Mouse (Mus musculus): ENCODE results near the gene Rab27a.

The Rab27a gene

GRCm38 (mm10) chr9:73006175-73006574 lies 38.5 kb upstream of the Rab27a start:
- Histone ChIP-seq H3K27me3 (ENCODE audit: insufficient read depth, low read length) (no peaks in the 10 kb centered on the region), H3K9me3 (ENCODE audit: low read length) (no peaks in the 10 kb centered on the region), H3K4me1 (replicated peaks; ENCODE audit: low read depth, low read length) (peaks cover 14% of the 10 kb centered on the region), H3K4me3 (replicated peaks; ENCODE audit: low read length) (no peak overlapping the region), H3K36me3 (ENCODE audit: insufficient read depth, low read length) (peaks cover 88% of the 10 kb centered on the region)
- TF ChIP-seq CTCF (conservative IDR thresholded peaks at IDR 0.05; ENCODE audit: low read length) (peak; percentile 42), POU5F1 (IDR thresholded peaks at IDR 0.05; ENCODE audit: borderline replicate concordance, low read length) (no peak), NANOG (IDR thresholded peaks at IDR 0.05; ENCODE audit: borderline replicate concordance, low read length) (no peak)

GRCm38 (mm10) chr9:73008384-73008783 lies 36.3 kb upstream of the Rab27a start:
- Histone ChIP-seq H3K36me3 (ENCODE audit: insufficient read depth, low read length) (peaks cover 92% of the 10 kb centered on the region), H3K4me3 (replicated peaks; ENCODE audit: low read length) (no peak overlapping the region), H3K9me3 (ENCODE audit: low read length) (no peaks in the 10 kb centered on the region), H3K4me1 (replicated peaks; ENCODE audit: low read depth, low read length) (peaks cover 14% of the 10 kb centered on the region), H3K27me3 (ENCODE audit: insufficient read depth, low read length) (no peaks in the 10 kb centered on the region)
- TF ChIP-seq POU5F1 (IDR thresholded peaks at IDR 0.05; ENCODE audit: borderline replicate concordance, low read length) (no peak), NANOG (IDR thresholded peaks at IDR 0.05; ENCODE audit: borderline replicate concordance, low read length) (no peak), CTCF (conservative IDR thresholded peaks at IDR 0.05; ENCODE audit: low read length) (no peak)

- Histone ChIP-seq H3K36me3 (ENCODE audit: insufficient read depth, low read length) (peaks cover 95% of the 10 kb centered on the region), H3K27me3 (ENCODE audit: insufficient read depth, low read length) (no peaks in the 10 kb centered on the region), H3K9me3 (ENCODE audit: low read length) (no peaks in the 10 kb centered on the region), H3K4me1 (replicated peaks; ENCODE audit: low read depth, low read length) (no peaks in the 10 kb centered on the region), H3K4me3 (replicated peaks; ENCODE audit: low read length) (no peak overlapping the region)
- no peak for TF ChIP-seq POU5F1 (IDR thresholded peaks at IDR 0.05; ENCODE audit: borderline replicate concordance, low read length)
- no peak for TF ChIP-seq NANOG (IDR thresholded peaks at IDR 0.05; ENCODE audit: borderline replicate concordance, low read length)
- TF ChIP-seq CTCF (conservative IDR thresholded peaks at IDR 0.05; ENCODE audit: low read length) = no peak
Observed at GRCm38 (mm10) chr9:73012629-73013028, 32.0 kb upstream of the Rab27a start.

GRCm38 (mm10) chr9:73014724-73015123 lies 29.9 kb upstream of the Rab27a start:
- H3K27me3 ChIP-seq (ENCODE audit: insufficient read depth, low read length) = no peaks in the 10 kb centered on the region
- peaks cover 13% of the 10 kb centered on the region for H3K4me1 ChIP-seq (replicated peaks; ENCODE audit: low read depth, low read length)
- H3K9me3 ChIP-seq (ENCODE audit: low read length) = no peaks in the 10 kb centered on the region
- no peak overlapping the region for H3K4me3 ChIP-seq (replicated peaks; ENCODE audit: low read length)
- peaks cover 98% of the 10 kb centered on the region for H3K36me3 ChIP-seq (ENCODE audit: insufficient read depth, low read length)
- TF ChIP-seq CTCF (conservative IDR thresholded peaks at IDR 0.05; ENCODE audit: low read length) (no peak), POU5F1 (IDR thresholded peaks at IDR 0.05; ENCODE audit: borderline replicate concordance, low read length) (no peak), NANOG (IDR thresholded peaks at IDR 0.05; ENCODE audit: borderline replicate concordance, low read length) (no peak)

- peaks cover 23% of the 10 kb centered on the region for H3K4me1 ChIP-seq (replicated peaks; ENCODE audit: low read depth, low read length)
- no peak overlapping the region for H3K4me3 ChIP-seq (replicated peaks; ENCODE audit: low read length)
- no peaks in the 10 kb centered on the region for H3K9me3 ChIP-seq (ENCODE audit: low read length)
- peaks cover 92% of the 10 kb centered on the region for H3K36me3 ChIP-seq (ENCODE audit: insufficient read depth, low read length)
- TF ChIP-seq NANOG (IDR thresholded peaks at IDR 0.05; ENCODE audit: borderline replicate concordance, low read length) (no peak), POU5F1 (IDR thresholded peaks at IDR 0.05; ENCODE audit: borderline replicate concordance, low read length) (no peak), CTCF (conservative IDR thresholded peaks at IDR 0.05; ENCODE audit: low read length) (no peak)
- H3K27me3 ChIP-seq (ENCODE audit: insufficient read depth, low read length) = no peaks in the 10 kb centered on the region
Observed at GRCm38 (mm10) chr9:73019841-73020240, 24.8 kb upstream of the Rab27a start.

- no peaks in the 10 kb centered on the region for H3K9me3 ChIP-seq (ENCODE audit: low read length)
- peaks cover 87% of the 10 kb centered on the region for H3K36me3 ChIP-seq (ENCODE audit: insufficient read depth, low read length)
- no peaks in the 10 kb centered on the region for H3K27me3 ChIP-seq (ENCODE audit: insufficient read depth, low read length)
- peaks cover 31% of the 10 kb centered on the region for H3K4me1 ChIP-seq (replicated peaks; ENCODE audit: low read depth, low read length)
- H3K4me3 ChIP-seq (replicated peaks; ENCODE audit: low read length) = no peak overlapping the region
- no peak for TF ChIP-seq NANOG (IDR thresholded peaks at IDR 0.05; ENCODE audit: borderline replicate concordance, low read length)
- no peak for TF ChIP-seq POU5F1 (IDR thresholded peaks at IDR 0.05; ENCODE audit: borderline replicate concordance, low read length)
- no peak for TF ChIP-seq CTCF (conservative IDR thresholded peaks at IDR 0.05; ENCODE audit: low read length)
Observed at GRCm38 (mm10) chr9:73020566-73021097, 24.0 kb upstream of the Rab27a start.

- H3K4me1 ChIP-seq (replicated peaks; ENCODE audit: low read depth, low read length) = peaks cover 37% of the 10 kb centered on the region
- no peaks in the 10 kb centered on the region for H3K9me3 ChIP-seq (ENCODE audit: low read length)
- peaks cover 60% of the 10 kb centered on the region for H3K36me3 ChIP-seq (ENCODE audit: insufficient read depth, low read length)
- TF ChIP-seq CTCF (conservative IDR thresholded peaks at IDR 0.05; ENCODE audit: low read length) (no peak), NANOG (IDR thresholded peaks at IDR 0.05; ENCODE audit: borderline replicate concordance, low read length) (no peak), POU5F1 (IDR thresholded peaks at IDR 0.05; ENCODE audit: borderline replicate concordance, low read length) (no peak)
- peak overlapping the region; percentile 72 for H3K4me3 ChIP-seq (replicated peaks; ENCODE audit: low read length)
- no peaks in the 10 kb centered on the region for H3K27me3 ChIP-seq (ENCODE audit: insufficient read depth, low read length)
Observed at GRCm38 (mm10) chr9:73025818-73026636, 18.6 kb upstream of the Rab27a start.

GRCm38 (mm10) chr9:73030443-73030842 lies 14.2 kb upstream of the Rab27a start:
- H3K9me3 ChIP-seq (ENCODE audit: low read length) = no peaks in the 10 kb centered on the region
- no peaks in the 10 kb centered on the region for H3K27me3 ChIP-seq (ENCODE audit: insufficient read depth, low read length)
- peaks cover 64% of the 10 kb centered on the region for H3K36me3 ChIP-seq (ENCODE audit: insufficient read depth, low read length)
- peaks cover 36% of the 10 kb centered on the region for H3K4me1 ChIP-seq (replicated peaks; ENCODE audit: low read depth, low read length)
- no peak for TF ChIP-seq CTCF (conservative IDR thresholded peaks at IDR 0.05; ENCODE audit: low read length)
- no peak for TF ChIP-seq NANOG (IDR thresholded peaks at IDR 0.05; ENCODE audit: borderline replicate concordance, low read length)
- no peak for TF ChIP-seq POU5F1 (IDR thresholded peaks at IDR 0.05; ENCODE audit: borderline replicate concordance, low read length)
- H3K4me3 ChIP-seq (replicated peaks; ENCODE audit: low read length) = no peak overlapping the region

Measured in E14TG2a.4 (cell line).